Mouse (Mus musculus): ENCODE results near the gene Gm10273. TPM values are rescaled to one million over a fixed set of nuclear protein-coding genes. Genes with fewer than 3 reads are reported as not detected.
"Not testable (repeated sequence)": the region's sequence is repeated elsewhere in the genome, so short reads cannot be mapped to it uniquely, and the experiment has no call there.

Gene Gm10273
- total RNA-seq, 2 experiments from 2014 or later, result 37.4 to 65.6 TPM

DNA sequence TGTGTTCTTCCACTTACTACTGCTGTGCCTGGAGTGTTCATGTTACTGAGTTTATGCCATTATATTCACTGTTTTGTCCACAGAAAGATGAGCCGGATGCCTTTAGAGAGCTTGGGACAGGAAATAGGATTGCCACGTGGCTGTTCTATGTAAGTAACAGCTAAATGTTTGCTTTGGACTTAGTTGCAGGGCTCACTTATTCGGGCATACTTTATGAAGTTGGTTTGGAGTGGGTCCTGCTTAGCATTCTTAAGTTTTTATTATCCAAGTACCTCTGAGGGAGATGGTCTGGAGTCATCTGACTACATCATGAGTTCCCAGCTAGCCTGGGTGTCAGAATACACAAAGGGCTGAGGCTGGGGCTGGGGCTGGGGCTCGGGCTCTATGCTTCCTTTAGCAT lies 28.2 kb upstream of the Gm10273 start:
- DNase-seq (ENCODE audit: extremely low spot score in 1 of 2, low spot score in 2 of 2), result no peak
- intact Hi-C loops (cut with DNase I), result loop anchor here (10.0 kb wide), 1 partner anchor 498 kb away; no protein-coding TSS in a partner anchor
- TF ChIP-seq CTCF (IDR thresholded peaks at IDR 0.05), result no peak
- Histone ChIP-seq H3K27ac (no peak overlapping the region), H3K4me3 (no peak overlapping the region)

- no peak for TF ChIP-seq CTCF (IDR thresholded peaks at IDR 0.05)
- no peak for DNase-seq (ENCODE audit: extremely low spot score in 1 of 2, low spot score in 2 of 2)
- Histone ChIP-seq H3K4me3 (no peak overlapping the region), H3K27ac (no peak overlapping the region)
- intact Hi-C loops (cut with DNase I), result loop anchor here (10.0 kb wide), 1 partner anchor 496 kb away; no protein-coding TSS in a partner anchor
Measured at GRCm38 (mm10) chr10:59368729-59369128, 26.7 kb upstream of the Gm10273 start.

DNA sequence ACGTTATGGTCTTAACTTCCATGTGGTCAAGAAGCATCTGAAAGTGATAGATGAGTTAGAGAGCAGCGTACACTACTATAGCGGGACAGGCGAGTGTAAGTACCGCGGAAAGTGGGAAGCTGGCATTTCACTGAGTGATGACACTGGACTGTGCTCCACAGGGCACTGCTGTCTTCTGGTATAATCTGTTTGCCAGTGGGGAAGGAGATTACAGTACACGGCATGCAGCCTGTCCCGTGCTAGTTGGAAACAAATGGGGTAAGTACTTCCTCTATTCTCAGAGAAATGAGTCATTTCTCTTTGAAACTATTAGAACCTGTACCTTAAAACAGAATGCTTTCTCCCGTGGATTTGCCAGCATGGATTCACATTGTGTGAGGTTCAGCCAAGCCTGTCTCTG lies 26.0 kb upstream of the Gm10273 start:
- no peak for TF ChIP-seq CTCF (IDR thresholded peaks at IDR 0.05)
- H3K27ac ChIP-seq, result no peak overlapping the region
- intact Hi-C loops (cut with DNase I), result loop anchor here (10.0 kb wide), 1 partner anchor 495 kb away; no protein-coding TSS in a partner anchor
- DNase-seq (ENCODE audit: extremely low spot score in 1 of 2, low spot score in 2 of 2), result no peak
- H3K4me3 ChIP-seq, result no peak overlapping the region

- Histone ChIP-seq H3K4me3 (no peak overlapping the region), H3K27ac (no peak overlapping the region)
- no peak for TF ChIP-seq CTCF (IDR thresholded peaks at IDR 0.05)
- DNase-seq (ENCODE audit: extremely low spot score in 1 of 2, low spot score in 2 of 2), result no peak
- intact Hi-C loops (cut with DNase I), result no loop called here
Measured at GRCm38 (mm10) chr10:59377906-59378305, 17.5 kb upstream of the Gm10273 start.

DNA sequence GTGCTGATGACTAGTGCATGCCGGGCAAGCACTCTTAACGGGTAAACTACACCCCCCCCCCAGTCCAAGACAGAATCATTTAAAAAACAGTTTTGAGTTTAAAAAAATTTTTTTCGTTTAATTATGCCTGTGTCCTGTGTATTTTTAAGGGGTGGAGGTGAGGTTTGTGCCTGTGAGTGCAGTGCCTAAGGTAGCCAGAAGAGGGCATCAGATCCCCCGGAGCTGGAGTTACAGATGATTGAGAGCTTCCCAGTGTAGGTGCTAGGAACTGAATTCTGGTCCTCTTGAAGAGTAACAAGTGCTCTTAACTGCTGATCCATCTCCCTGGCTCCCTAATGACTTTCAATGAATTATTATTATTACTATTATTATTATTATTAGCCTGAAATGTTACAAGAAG lies 16.7 kb upstream of the Gm10273 start:
- Histone ChIP-seq H3K27ac (no peak overlapping the region), H3K4me3 (no peak overlapping the region)
- intact Hi-C loops (cut with DNase I), result no loop called here
- TF ChIP-seq CTCF (IDR thresholded peaks at IDR 0.05), result peak; percentile 31
- no peak for DNase-seq (ENCODE audit: extremely low spot score in 1 of 2, low spot score in 2 of 2)

DNA sequence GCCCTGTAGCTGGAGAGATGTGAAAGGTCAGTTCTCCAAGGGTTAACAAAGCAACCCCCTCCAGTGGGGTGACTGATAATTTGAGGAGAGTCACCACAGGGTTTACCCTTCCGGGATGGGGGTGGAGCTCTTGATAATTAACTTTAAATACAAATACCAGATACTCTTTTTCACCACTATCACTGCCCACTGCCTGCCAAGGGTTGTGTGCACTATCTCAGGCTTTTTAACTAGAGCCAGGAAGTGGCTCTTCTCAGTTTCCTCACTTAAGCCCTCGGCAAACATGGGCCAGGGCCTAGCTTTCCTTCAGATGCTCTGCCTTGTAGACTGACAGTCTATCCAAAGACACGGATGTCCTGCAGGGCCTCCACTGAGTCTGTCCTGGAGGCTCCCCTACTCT lies 15.5 kb upstream of the Gm10273 start:
- DNase-seq (ENCODE audit: extremely low spot score in 1 of 2, low spot score in 2 of 2), result no peak
- intact Hi-C loops (cut with DNase I), result no loop called here
- H3K27ac ChIP-seq, result no peak overlapping the region
- TF ChIP-seq CTCF (IDR thresholded peaks at IDR 0.05), result no peak
- H3K4me3 ChIP-seq, result no peak overlapping the region

DNA sequence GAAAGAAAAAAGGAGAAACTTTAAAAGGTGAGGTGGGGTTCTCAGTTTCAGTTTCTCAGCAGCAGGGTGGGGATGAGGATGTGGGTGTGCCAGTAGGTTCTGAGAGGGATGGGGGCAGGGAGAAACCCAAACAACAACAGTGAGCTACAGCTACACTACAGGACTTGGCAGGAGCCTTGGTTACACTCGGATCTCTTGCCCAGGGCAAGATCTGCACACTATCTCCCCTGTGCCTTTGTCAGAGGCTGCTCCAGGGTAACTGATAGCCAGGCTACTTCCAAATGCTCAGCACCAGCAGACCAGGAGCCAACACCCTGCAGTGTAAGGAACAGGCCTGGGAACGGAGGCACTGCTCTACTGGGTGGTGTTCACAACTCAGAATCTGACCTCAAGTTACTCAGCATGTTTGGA lies 15.0 kb upstream of the Gm10273 start:
- Histone ChIP-seq H3K27ac (no peak overlapping the region), H3K4me3 (no peak overlapping the region)
- no peak for DNase-seq (ENCODE audit: extremely low spot score in 1 of 2, low spot score in 2 of 2)
- no peak for TF ChIP-seq CTCF (IDR thresholded peaks at IDR 0.05)
- intact Hi-C loops (cut with DNase I), result no loop called here

DNA sequence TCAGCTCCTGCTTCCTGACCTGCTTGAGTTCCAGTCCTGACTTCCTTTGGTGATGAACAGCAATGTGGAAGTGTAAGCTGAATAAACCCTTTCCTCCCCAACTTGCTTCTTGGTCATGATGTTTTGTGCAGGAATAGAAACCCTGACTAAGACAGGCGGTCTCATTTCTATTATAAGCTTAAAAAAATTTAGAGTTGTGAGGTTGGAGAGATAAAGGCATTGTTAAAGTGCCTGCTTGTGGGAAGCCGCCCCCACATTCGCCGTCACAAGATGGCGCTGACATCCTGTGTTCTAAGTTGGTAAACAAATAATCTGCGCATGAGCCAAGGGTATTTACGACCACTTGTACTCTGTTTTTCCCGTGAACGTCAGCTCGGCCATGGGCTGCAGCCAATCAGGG lies 13.9 kb upstream of the Gm10273 start:
- DNase-seq (ENCODE audit: extremely low spot score in 1 of 2, low spot score in 2 of 2); H3K4me3 ChIP-seq; intact Hi-C loops (cut with DNase I); H3K27ac ChIP-seq: not testable (repeated sequence)

GRCm38 (mm10) chr10:59386951-59387350 lies 8.5 kb upstream of the Gm10273 start:
- intact Hi-C loops (cut with DNase I), result no loop called here
- Histone ChIP-seq H3K27ac (no peak overlapping the region), H3K4me3 (no peak overlapping the region)
- DNase-seq (ENCODE audit: extremely low spot score in 1 of 2, low spot score in 2 of 2), result no peak
- no peak for TF ChIP-seq CTCF (IDR thresholded peaks at IDR 0.05)

DNA sequence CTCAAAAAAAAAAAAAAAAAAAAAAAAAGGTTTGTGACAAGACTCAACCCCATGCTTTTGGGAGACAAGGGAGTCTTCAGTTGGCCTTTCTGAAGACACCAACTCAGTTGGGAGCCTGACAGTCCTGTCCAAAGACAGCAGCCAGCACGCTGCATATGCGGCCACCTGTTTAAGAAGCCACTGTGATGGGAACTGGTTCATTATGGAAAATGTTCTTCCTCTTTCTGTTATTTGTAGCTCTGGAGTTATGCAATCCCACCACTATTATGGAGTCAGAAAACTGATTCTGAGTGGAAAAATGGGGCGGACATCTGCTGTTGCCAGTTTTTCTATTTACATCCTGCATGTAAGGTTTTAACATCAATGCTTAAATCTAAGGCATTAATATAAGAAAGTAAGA lies 5.8 kb upstream of the Gm10273 start:
- DNase-seq (ENCODE audit: extremely low spot score in 1 of 2, low spot score in 2 of 2), result no peak
- Histone ChIP-seq H3K4me3 (no peak overlapping the region), H3K27ac (no peak overlapping the region)
- TF ChIP-seq CTCF (IDR thresholded peaks at IDR 0.05), result no peak
- intact Hi-C loops (cut with DNase I), result no loop called here

DNA sequence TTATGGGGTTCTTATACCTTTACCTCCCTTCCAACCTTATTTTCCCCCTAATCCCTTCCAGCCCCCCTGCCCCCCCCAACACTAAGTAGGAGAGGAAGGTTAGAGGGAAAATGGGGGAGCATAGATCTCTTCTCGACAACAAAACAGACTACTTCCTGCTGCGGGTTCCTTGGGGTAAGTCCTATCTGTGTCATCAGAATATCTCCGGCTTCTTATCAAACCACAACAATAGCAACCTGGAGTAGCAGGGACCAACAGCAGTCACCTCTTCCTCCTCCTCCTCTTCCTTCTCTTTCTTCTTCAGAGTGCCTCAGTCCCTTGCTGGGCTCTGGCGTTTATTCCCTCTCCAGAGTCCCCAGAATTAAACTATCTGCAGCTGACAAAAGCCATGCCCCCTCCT lies 3.5 kb upstream of the Gm10273 start:
- intact Hi-C loops (cut with DNase I), result no loop called here
- no peak overlapping the region for H3K27ac ChIP-seq
- no peak overlapping the region for H3K4me3 ChIP-seq
- no peak for TF ChIP-seq CTCF (IDR thresholded peaks at IDR 0.05)
- no peak for DNase-seq (ENCODE audit: extremely low spot score in 1 of 2, low spot score in 2 of 2)

DNA sequence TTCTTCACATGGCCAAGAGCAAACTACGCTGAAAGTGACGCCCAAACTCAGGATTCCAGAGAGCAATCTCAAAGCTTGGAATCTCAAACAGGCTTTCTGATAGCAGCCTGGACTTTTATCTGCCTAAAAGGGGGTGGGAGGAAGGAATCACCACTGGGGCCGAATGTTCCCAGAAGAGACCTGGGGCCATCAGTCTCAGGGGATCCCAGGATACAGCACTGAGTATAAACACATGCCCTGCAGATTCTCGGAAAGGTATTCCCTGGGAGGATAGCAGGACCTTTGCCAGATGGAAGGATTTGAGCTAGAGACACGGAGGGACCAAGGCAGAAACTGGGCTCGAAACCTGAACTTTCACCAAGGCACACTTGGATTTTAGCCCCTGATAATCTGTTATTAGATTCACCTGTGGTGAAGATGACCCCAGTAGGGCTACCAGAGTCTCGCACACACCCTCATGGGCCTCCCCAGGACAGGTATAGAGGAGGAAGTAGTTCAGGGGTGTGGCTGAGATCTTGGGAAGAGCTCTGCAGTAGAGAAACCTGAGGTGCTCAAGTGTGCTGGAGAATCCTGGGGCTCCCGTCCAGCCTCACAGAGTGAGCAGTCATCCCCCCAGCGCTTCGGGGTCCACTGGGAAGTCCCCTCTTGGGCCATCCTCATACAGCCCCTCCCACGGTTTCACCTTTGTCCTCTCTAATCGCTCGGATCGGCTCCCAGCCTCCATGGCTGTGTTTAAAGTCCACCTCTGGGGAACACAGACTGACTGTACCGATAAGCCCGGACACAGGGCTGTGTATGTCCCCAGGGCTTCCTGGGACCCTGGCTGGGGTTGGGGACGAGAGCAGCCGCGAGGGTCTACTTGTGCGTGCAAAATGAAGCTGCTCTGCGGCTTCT lies 7.7 kb downstream of the Gm10273 start, which contains the start of gene Pla2g12b:
Pla2g12b (plus strand) TSS at position 762 of the 894 bp plus-strand sequence.
- intact Hi-C loops (cut with DNase I), result no loop called here
- no peak for DNase-seq (ENCODE audit: extremely low spot score in 1 of 2, low spot score in 2 of 2)
- H3K4me3 ChIP-seq, result no peak within 1 kb of the TSS
- no peak for TF ChIP-seq CTCF (IDR thresholded peaks at IDR 0.05)
- H3K27ac ChIP-seq, result no peak within 1 kb of the TSS

- TF ChIP-seq CTCF (IDR thresholded peaks at IDR 0.05), result no peak
- no peak for DNase-seq (ENCODE audit: extremely low spot score in 1 of 2, low spot score in 2 of 2)
- Histone ChIP-seq H3K27ac (no peak overlapping the region), H3K4me3 (no peak overlapping the region)
- intact Hi-C loops (cut with DNase I), result no loop called here
Measured at GRCm38 (mm10) chr10:59403793-59404149, 8.3 kb downstream of the Gm10273 start.

Measured in left cerebral cortex, adult 2 months (tissue).